Mouse (Mus musculus) cerebellum, adult 2 months (tissue): ENCODE data around the gene Zfp710. TPM values are rescaled to one million over a fixed set of nuclear protein-coding genes. Genes with fewer than 3 reads are reported as not detected.
A peak's percentile ranks its signal among the peaks of the same experiment; 100 is the strongest.

ENCODE experiments used
- DNase-seq, 2 experiments: peaks; one replicate each; pipeline ENCODE4 v3.0.0; 2021
- H3K27ac ChIP-seq: fragments of 200-500 bp; 2 replicates; pipeline ENCODE4 v1.5.1; 2012; ENCODE audit warnings: low read length, control low read depth, inconsistent platforms; ENCODE audit not compliant: insufficient read depth
- H3K27me3 ChIP-seq: fragments of 200-500 bp; 2 replicates; pipeline ENCODE4 v1.6.1; 2012; ENCODE audit warnings: inconsistent platforms, mild to moderate bottlenecking, low read length, moderate library complexity; ENCODE audit not compliant: control insufficient read depth, insufficient read depth
- H3K4me1 ChIP-seq: fragments of 200-500 bp; 2 replicates; pipeline ENCODE4 v1.6.1; 2011; ENCODE audit warnings: low read length; ENCODE audit not compliant: control insufficient read depth, insufficient read depth
- H3K4me3 ChIP-seq: fragments of 200-500 bp; replicated peaks from 2 replicates; pipeline ENCODE3; 2011; ENCODE audit warnings: mild to moderate bottlenecking, low read depth, low read length, control low read depth; ENCODE audit not compliant: insufficient read depth
- CTCF ChIP-seq: fragments of 200-500 bp; IDR thresholded peaks from 2 replicates; pipeline ENCODE4 v1.5.1; 2011; ENCODE audit warnings: low read depth, mild to moderate bottlenecking, control low read depth, low read length, moderate library complexity, borderline replicate concordance; ENCODE audit not compliant: insufficient read depth
- POLR2A ChIP-seq: fragments of 200-500 bp; IDR thresholded peaks from 2 replicates; pipeline ENCODE4 v1.6.1; 2011; ENCODE audit warnings: low read length, control low read depth, borderline replicate concordance; ENCODE audit not compliant: insufficient read depth
- WGBS: fragments of 180-500 bp; shearing (Covaris S2); methylation state at CpG from one replicate; pipeline ENCODE4 v1.1.7; 2018; 5-methylcytosine and 5-hydroxymethylcytosine counted together
- polyA plus RNA-seq: library from polyadenylated mRNA; depleted of rRNA; stranded (reverse); fragments of >200 nt; gene quantifications from 2 replicates; pipeline ENCODE4 v1.2.3, GENCODE M21; 2012

The Zfp710 gene
- polyA plus RNA-seq, 1 experiment = 10.9 TPM

GRCm38 (mm10) chr7:80069615-80070327 lies 45.2 kb downstream of the Zfp710 start:
- Histone ChIP-seq H3K4me1 (peaks cover 23% of the 10 kb centered on the region), H3K27me3 (no peaks in the 10 kb centered on the region), H3K4me3 (no peak overlapping the region), H3K27ac (no peak overlapping the region)
- peak in 1 of 2 experiments; percentile 44 for DNase-seq
- 35% methylated on average over 13 of the region's 13 CpGs for WGBS
- TF ChIP-seq CTCF = no peak

DNA sequence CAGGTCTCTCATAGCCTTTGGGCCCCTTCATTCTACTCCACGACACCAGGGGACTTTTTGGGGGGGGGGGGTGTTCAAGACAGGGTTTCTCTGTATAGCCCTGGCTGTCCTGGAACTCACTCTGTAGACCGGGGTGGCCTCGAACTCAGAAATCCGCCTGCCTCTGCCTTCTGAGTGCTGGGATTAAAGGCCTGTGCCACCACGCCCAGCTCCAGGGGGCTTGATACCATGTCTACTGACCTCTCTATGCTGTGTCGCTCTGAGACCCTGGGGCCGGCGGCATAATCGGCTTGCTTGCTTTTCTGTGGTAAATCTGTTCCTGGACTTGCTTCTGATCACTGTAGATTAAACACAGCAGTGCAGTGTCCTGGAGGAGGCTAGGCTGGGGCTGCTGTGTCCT lies 46.6 kb downstream of the Zfp710 start:
- no peak for TF ChIP-seq CTCF
- no peak for TF ChIP-seq POLR2A
- Histone ChIP-seq H3K4me1 (peaks cover 21% of the 10 kb centered on the region), H3K27me3 (no peaks in the 10 kb centered on the region), H3K4me3 (no peak overlapping the region), H3K27ac (no peak overlapping the region)
- no peak for DNase-seq
- 88% methylated on average over 9 of the region's 9 CpGs for WGBS

- Histone ChIP-seq H3K4me3 (no peak overlapping the region), H3K4me1 (peaks cover 21% of the 10 kb centered on the region), H3K27me3 (no peaks in the 10 kb centered on the region), H3K27ac (no peak overlapping the region)
- peak in 1 of 2 experiments; percentile 29 for DNase-seq
- TF ChIP-seq CTCF = no peak
- TF ChIP-seq POLR2A = no peak
- 41% methylated on average over 6 of the region's 6 CpGs for WGBS
These were observed 47.7 kb downstream of the Zfp710 start for GRCm38 (mm10) chr7:80072297-80072696.

- DNase-seq = no peak
- no peak overlapping the region for H3K4me3 ChIP-seq
- no peak overlapping the region for H3K27ac ChIP-seq
- WGBS = 82% methylated on average over 8 of the region's 8 CpGs
- H3K27me3 ChIP-seq = no peaks in the 10 kb centered on the region
- no peak for TF ChIP-seq CTCF
- no peak for TF ChIP-seq POLR2A
- peaks cover 28% of the 10 kb centered on the region for H3K4me1 ChIP-seq
These were observed 48.9 kb downstream of the Zfp710 start for GRCm38 (mm10) chr7:80073506-80073905.

DNA sequence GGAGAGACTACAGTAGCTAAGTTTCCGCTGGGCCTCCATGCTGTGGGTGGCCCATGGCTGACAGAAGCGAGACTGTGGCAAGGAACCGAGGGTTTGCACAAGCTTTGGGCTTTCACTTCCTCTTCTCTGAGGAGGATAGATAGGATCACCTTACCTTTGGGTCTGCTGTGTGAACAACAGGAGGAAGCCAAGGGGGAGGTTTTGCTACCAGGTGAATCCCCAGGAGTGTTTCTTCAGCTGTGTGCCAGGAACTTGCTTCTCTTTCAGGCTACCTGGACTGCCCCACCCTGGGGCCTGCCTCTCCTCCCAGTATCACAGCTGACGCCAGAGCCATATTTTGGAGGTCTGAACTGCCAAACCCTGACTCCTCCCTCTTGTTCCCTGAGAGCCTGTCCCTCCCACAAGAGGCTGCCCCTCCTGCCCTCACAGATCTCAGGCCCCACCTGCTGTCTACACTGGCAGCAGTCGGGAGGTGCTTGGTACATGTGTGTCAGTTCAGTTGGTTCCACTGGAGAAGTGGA lies 50.4 kb downstream of the Zfp710 start:
- Histone ChIP-seq H3K4me3 (no peak overlapping the region), H3K27me3 (no peaks in the 10 kb centered on the region), H3K27ac (no peak overlapping the region), H3K4me1 (peaks cover 25% of the 10 kb centered on the region)
- TF ChIP-seq CTCF (no peak), POLR2A (no peak)
- 65% methylated on average over 5 of the region's 5 CpGs for WGBS
- DNase-seq = peak in 1 of 2 experiments; percentile 57

GRCm38 (mm10) chr7:80075946-80076583 lies 51.5 kb downstream of the Zfp710 start:
- DNase-seq = no peak
- Histone ChIP-seq H3K27me3 (no peaks in the 10 kb centered on the region), H3K4me1 (peaks cover 19% of the 10 kb centered on the region), H3K4me3 (no peak overlapping the region), H3K27ac (no peak overlapping the region)
- no peak for TF ChIP-seq POLR2A
- TF ChIP-seq CTCF = no peak
- WGBS = 82% methylated on average over 4 of the region's 4 CpGs

GRCm38 (mm10) chr7:80076961-80077716 lies 52.5 kb downstream of the Zfp710 start:
- DNase-seq = no peak
- TF ChIP-seq CTCF (no peak), POLR2A (no peak)
- H3K27me3 ChIP-seq = no peaks in the 10 kb centered on the region
- H3K4me1 ChIP-seq = peaks cover 18% of the 10 kb centered on the region
- no peak overlapping the region for H3K27ac ChIP-seq
- 85% methylated on average over 6 of the region's 6 CpGs for WGBS
- no peak overlapping the region for H3K4me3 ChIP-seq

DNA sequence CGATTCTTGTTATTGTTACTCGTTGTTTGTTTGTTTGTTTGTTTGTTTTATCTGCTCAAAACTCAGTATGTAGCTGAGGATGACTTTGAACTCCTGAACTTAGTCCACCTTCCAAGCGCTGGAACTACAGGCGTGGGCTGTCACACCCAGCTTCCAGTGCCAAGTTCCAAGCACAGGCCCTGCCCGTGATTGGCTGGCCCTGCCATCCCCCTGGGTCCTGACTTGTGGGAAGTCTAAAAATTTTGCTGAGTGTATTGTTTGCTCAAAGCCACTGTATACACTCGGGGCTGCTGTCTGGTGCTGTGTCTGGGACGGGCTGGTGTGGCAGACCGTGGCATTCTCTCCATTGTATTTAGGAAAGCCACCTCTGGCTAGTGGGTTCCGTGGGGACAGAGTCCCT lies 53.2 kb downstream of the Zfp710 start:
- TF ChIP-seq CTCF (no peak), POLR2A (no peak)
- Histone ChIP-seq H3K4me1 (peaks cover 15% of the 10 kb centered on the region), H3K27ac (no peak overlapping the region), H3K27me3 (no peaks in the 10 kb centered on the region), H3K4me3 (no peak overlapping the region)
- DNase-seq = no peak
- 88% methylated on average over 9 of the region's 9 CpGs for WGBS
